Mouse (Mus musculus) small intestine, adult 2 months (tissue): Measurements from ENCODE around the gene Fkbp14. TPM values are rescaled to one million over a fixed set of nuclear protein-coding genes. Genes with fewer than 3 reads are reported as not detected.

ENCODE experiments used
- H3K27ac ChIP-seq: fragments of 200-500 bp; 2 replicates; pipeline ENCODE4 v1.5.1; 2012; ENCODE audit warnings: low read depth, low read length, control low read depth, inconsistent platforms; ENCODE audit not compliant: insufficient read depth
- H3K27me3 ChIP-seq: fragments of 200-500 bp; 2 replicates; pipeline ENCODE4 v1.6.1; 2012; ENCODE audit warnings: mild to moderate bottlenecking, moderate library complexity, low read length, inconsistent platforms; ENCODE audit not compliant: control insufficient read depth, insufficient read depth
- H3K36me3 ChIP-seq: fragments of 200-500 bp; 2 replicates; pipeline ENCODE4 v1.6.1; 2012; ENCODE audit warnings: mild to moderate bottlenecking, low read length, control low read depth, inconsistent platforms; ENCODE audit not compliant: control insufficient read depth, insufficient read depth
- H3K4me1 ChIP-seq: fragments of 200-500 bp; 2 replicates; pipeline ENCODE4 v1.6.1; 2012; ENCODE audit warnings: low read length, inconsistent platforms, mixed read lengths; ENCODE audit not compliant: control insufficient read depth, insufficient read depth, insufficient read length
- H3K4me3 ChIP-seq: fragments of 200-500 bp; 2 replicates; pipeline ENCODE4 v1.5.1; 2012; ENCODE audit warnings: low read depth, mild to moderate bottlenecking, control low read depth, inconsistent platforms, low read length, moderate library complexity
- CTCF ChIP-seq: fragments of 200-500 bp; IDR thresholded peaks from 2 replicates; pipeline ENCODE4 v1.5.1; 2012; ENCODE audit warnings: low read depth, mild to moderate bottlenecking, control low read depth, inconsistent platforms, low read length, moderate library complexity, mixed read lengths; ENCODE audit not compliant: insufficient replicate concordance, insufficient read length; ENCODE audit errors: extremely low read depth
- POLR2A ChIP-seq: fragments of 200-500 bp; IDR thresholded peaks from 2 replicates; pipeline ENCODE4 v1.6.1; 2012; ENCODE audit warnings: low read depth, mild to moderate bottlenecking, control low read depth, inconsistent platforms, low read length, moderate library complexity
- WGBS: fragments of 180-500 bp; shearing (Covaris S2); methylation state at CpG from one replicate; pipeline ENCODE4 v1.1.7; 2018; 5-methylcytosine and 5-hydroxymethylcytosine counted together
- polyA plus RNA-seq: library from polyadenylated mRNA; depleted of rRNA; stranded (reverse); fragments of >200 nt; gene quantifications from 2 replicates; pipeline ENCODE4 v1.2.3, GENCODE M21; 2012

Gene Fkbp14
- polyA plus RNA-seq, 1 experiment, result 0.30 TPM

- no peaks in the 10 kb centered on the region for H3K4me1 ChIP-seq
- no peak for TF ChIP-seq CTCF
- no peak for TF ChIP-seq POLR2A
- H3K27me3 ChIP-seq, result no peaks in the 10 kb centered on the region
- H3K4me3 ChIP-seq, result no peak overlapping the region
- H3K36me3 ChIP-seq, result no peaks in the 10 kb centered on the region
- no peak overlapping the region for H3K27ac ChIP-seq
- 67% methylated on average over 1 of the region's 1 CpGs for WGBS
These were observed 8.9 kb downstream of the Fkbp14 start for GRCm38 (mm10) chr6:54588212-54588611.

- Histone ChIP-seq H3K4me1 (no peaks in the 10 kb centered on the region), H3K27me3 (no peaks in the 10 kb centered on the region), H3K27ac (no peak overlapping the region), H3K36me3 (no peaks in the 10 kb centered on the region), H3K4me3 (no peak overlapping the region)
- TF ChIP-seq CTCF (no peak), POLR2A (no peak)
- WGBS, result 78% methylated on average over 4 of the region's 4 CpGs
These were observed 9.4 kb downstream of the Fkbp14 start for GRCm38 (mm10) chr6:54587683-54588082.

GRCm38 (mm10) chr6:54586911-54587310 lies 10.2 kb downstream of the Fkbp14 start:
- no peaks in the 10 kb centered on the region for H3K4me1 ChIP-seq
- no peaks in the 10 kb centered on the region for H3K27me3 ChIP-seq
- 86% methylated on average over 8 of the region's 8 CpGs for WGBS
- TF ChIP-seq CTCF (no peak), POLR2A (no peak)
- H3K4me3 ChIP-seq, result no peak overlapping the region
- no peaks in the 10 kb centered on the region for H3K36me3 ChIP-seq
- H3K27ac ChIP-seq, result no peak overlapping the region

- H3K27me3 ChIP-seq, result no peaks in the 10 kb centered on the region
- H3K4me1 ChIP-seq, result no peaks in the 10 kb centered on the region
- no peak overlapping the region for H3K4me3 ChIP-seq
- H3K36me3 ChIP-seq, result no peaks in the 10 kb centered on the region
- no peak for TF ChIP-seq POLR2A
- no peak for TF ChIP-seq CTCF
- H3K27ac ChIP-seq, result no peak overlapping the region
- 8% methylated on average over 2 of the region's 2 CpGs for WGBS
These were observed 10.9 kb downstream of the Fkbp14 start for GRCm38 (mm10) chr6:54586175-54586574.

- WGBS, result 24% methylated on average over 6 of the region's 6 CpGs
- no peak for TF ChIP-seq POLR2A
- TF ChIP-seq CTCF, result no peak
- Histone ChIP-seq H3K27ac (no peak overlapping the region), H3K4me3 (no peak overlapping the region), H3K4me1 (no peaks in the 10 kb centered on the region), H3K27me3 (no peaks in the 10 kb centered on the region), H3K36me3 (no peaks in the 10 kb centered on the region)
These were observed 23.7 kb downstream of the Fkbp14 start for GRCm38 (mm10) chr6:54573218-54573955.

- TF ChIP-seq POLR2A, result no peak
- TF ChIP-seq CTCF, result no peak
- Histone ChIP-seq H3K36me3 (no peaks in the 10 kb centered on the region), H3K4me1 (peaks cover 8% of the 10 kb centered on the region), H3K27me3 (peaks cover 10% of the 10 kb centered on the region; the same call in 1 of the 2 replicates), H3K4me3 (no peak overlapping the region), H3K27ac (no peak overlapping the region)
- WGBS, result 57% methylated on average over 7 of the region's 7 CpGs
These were observed 27.3 kb downstream of the Fkbp14 start for GRCm38 (mm10) chr6:54569776-54570175.

GRCm38 (mm10) chr6:54566546-54566919 lies 30.6 kb downstream of the Fkbp14 start:
- Histone ChIP-seq H3K27me3 (peaks cover 10% of the 10 kb centered on the region; the same call in 1 of the 2 replicates), H3K27ac (no peak overlapping the region), H3K4me3 (peak overlapping the region; percentile 57), H3K36me3 (no peaks in the 10 kb centered on the region), H3K4me1 (peaks cover 8% of the 10 kb centered on the region)
- WGBS, result 6% methylated on average over 6 of the region's 6 CpGs
- TF ChIP-seq CTCF (no peak), POLR2A (no peak)
